Mouse (Mus musculus): Measurements from ENCODE around the gene Rbck1.

The Rbck1 gene

DNA sequence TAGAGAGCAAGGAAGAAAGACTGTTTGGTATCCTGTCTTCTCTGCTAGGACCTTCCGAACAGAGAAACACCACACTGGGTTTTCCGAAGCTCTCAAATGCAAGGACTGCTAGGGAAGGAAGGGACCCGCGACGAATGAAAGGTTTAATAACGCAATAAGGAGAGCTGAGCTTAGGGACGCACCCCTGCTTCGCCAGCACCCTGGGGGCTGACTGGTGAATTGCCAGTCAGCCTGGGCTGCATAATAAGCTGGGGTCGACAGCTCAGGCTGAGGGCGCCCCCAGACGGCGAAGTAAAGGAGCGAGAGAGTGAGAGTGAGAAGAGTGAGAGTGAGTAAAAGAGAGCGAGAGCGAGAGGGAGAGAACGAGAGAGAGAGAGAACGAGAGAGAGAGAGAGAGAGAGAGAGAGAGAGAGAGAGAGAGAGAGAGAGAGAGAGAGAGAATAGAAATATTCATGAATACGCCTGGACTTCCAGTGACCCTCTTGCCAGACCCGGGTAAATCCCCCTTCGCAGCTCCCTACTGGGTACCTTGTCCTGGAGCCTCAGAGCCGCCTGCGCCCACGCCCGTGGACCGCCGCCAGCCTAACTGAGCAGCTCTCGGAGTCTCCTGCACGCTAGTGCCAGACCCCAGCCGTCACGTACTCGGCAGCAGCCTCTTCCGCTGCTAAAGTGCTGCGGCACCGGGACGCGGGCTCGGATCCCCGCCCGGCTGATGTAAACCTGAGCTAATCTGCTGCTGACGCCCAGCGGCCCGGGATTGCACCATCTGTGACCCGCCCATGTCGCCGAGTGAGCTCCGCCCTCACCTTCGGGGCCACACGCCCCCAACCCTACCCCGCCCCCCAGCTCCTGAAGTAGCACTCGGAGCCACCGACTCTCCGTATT, 11.1 kb upstream of the Rbck1 start, which contains the start of gene Trib3:
Gene Trib3, minus strand, starts transcription at position 704 of the 885 bp plus-strand sequence.
- DNase-seq (ENCODE audit: low spot score): peak; percentile 88

DNA sequence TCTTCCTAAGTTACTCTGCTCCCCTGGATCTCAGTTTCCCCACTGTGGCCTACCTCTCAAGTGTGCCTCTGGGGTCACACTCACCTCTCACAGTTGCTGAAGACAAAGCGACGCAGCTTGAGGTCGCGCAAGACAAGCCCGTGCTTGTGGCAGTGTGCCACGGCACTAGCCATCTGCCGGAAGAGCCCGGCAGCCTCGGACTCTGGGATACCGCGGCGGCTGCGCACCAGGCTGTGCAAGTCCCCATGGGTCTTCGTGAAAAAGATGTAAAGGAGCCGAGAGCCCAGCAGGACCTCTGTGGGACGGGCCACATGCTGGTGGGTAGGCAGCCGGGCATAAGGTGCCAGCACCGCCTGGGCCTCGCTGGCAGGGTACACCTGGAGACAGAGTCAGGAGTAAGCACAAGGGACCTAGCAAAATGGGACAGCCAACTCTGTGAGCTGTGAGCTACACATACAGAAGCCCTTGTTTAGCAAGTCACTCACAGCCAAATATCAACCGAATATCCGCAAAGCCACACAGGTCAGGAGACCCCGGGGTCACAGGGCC, 7.3 kb upstream of the Rbck1 start:
- DNase-seq (ENCODE audit: low spot score): no peak

DNA sequence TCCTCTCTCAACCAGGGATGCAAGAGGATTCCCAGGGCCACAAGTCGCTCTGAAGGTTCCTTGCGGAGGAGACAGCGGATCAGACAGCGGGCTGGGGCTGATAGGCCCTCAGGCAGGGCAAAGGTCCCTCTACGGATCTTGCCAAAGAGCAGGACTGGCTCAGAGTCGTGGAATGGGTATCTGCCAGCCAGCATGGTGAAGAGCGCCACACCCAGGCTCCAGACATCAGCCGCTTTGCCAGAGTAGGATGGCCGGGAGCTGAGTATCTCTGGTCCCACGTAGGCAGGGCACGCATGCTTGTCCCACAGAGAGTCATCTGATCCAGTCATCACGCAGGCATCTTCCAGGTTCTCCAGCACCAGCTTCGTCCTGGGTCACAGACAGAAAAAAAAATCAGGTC, 5.9 kb upstream of the Rbck1 start:
- DNase-seq (ENCODE audit: low spot score): no peak

DNA sequence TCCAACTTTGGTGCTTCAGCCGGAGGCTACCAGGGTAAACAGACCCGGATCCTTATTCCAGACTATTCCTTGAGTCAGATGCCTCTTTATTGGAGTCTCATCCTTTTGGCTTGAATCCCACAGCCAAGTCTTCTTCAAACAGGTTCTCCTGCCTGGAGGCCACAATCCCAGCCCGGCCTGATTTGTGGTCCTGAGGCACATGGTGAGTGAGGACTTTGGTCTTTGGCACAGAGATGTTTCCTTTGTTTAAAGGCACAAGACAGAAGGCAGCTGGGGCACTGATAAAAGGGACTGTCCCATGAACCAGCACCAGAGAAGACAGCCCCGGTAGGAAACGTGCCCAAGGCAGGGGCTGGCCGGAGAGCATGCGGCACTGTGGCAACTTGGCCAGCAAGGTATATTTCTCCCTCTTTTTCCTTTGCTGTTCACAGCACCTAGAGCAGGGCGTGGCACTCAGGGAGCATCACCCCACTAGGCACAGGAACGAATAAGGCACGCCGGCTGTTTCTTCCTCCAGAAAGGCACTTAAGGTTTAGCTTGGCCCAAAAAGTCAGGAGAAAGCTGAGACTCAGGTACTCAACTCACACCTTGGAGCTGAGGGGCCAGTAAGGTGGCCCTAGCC, 5.2 kb upstream of the Rbck1 start:
- no peak for DNase-seq (ENCODE audit: low spot score)

DNA sequence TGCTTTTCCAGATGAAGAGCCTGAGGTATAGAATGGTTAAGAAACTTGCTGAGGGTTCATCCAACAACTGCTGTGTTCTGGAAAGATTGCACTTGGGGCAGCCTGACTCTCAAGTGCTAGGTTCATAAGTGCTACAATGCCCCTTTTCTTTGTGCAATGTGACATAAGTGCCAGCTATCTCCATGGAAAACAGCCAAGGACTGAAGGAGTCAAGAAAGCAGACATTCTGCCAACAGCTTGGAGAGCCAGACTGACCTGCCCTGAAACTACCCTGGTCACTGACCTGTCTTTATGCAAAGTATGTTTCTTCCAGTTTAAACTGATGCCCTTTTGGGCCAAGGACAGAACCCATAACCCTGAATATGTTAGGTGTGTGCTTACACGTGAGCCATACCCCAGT, 4.4 kb upstream of the Rbck1 start:
- DNase-seq (ENCODE audit: low spot score): no peak

DNA sequence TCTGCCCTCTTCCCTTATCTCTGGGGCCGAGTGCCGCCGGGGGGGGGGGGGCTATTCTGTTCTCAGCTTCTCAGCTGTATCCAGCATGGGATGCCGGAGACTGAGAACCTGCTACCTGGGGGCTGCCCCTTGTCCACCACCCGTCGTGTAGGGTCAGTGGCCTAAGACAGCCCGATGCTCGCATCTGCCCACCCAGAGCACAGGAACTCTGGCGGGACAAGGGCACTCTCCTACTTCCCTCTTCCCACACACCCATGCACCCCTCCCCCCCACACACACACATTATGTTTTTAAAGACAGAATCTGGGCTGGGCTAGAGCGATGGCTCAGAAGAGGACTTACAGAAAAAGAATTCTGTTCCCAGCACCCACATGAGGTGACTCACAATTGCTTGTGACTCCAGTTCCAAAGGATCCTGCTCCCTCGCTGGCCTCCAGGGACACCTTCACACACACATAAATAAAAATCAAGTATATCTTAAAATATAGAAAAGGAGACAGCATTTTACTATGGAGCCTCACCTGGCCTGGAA, 2.9 kb upstream of the Rbck1 start:
- DNase-seq (ENCODE audit: low spot score): no peak

DNA sequence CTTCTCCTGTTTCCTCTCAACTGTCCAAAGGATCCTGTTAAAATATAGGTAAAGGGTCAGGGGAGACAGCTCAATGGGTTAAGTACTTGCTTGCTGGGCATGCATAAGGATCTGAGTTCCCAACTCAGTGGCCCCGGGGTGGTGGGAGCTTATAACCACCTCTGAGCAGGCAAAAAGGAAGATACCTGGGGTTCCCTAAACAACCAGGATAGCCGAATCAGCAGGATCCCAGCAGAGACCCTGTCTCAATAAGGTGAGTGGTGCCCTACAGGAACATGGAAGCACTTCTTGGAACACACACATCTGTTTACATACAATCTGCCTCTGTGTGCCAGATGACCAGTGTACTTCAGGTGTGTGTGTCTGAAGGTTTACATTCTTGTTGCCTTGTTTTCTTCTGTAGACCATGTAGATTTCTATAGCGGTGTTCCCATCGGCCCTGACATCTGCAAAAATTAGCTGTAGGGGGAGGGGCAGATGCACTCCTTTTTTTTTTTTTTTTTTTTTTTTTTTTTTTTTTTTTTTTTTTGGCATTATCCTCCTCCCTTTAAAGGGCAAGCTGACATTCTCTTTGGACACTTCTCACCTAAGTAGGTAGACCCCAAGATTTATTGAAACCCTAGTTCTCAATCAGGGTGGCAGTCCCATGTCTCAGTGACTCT, 1.0 kb upstream of the Rbck1 start:
- peak; percentile 37 for DNase-seq (ENCODE audit: low spot score)

DNA sequence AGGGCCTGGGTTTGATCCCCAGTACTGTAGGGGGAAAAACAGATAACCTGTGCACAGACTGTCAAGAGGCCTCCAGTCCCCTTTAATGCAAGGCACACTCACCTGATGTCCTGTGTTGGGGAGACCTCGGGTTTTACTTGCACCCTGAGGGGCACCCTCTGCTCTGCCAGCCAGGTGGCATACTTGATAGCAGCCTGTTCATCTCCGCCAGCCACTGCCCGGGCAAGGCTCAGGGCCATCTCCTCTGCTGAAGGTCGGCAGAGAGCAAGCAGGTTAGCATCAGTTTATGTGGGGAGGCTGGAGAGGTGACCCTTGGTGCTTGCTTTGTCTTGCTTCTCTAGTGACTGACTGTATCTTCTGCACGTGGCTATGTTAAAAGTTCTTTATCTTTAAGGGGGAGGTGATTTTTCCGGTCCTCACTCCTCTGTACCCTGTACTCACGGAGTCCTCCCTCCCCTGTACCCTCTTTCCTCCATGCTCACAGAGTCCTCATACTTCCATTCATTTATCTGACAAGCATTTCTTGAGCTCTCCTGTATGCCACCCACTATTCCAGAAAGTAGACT, 1.5 kb downstream of the Rbck1 start:
- no peak for DNase-seq (ENCODE audit: low spot score)

DNA sequence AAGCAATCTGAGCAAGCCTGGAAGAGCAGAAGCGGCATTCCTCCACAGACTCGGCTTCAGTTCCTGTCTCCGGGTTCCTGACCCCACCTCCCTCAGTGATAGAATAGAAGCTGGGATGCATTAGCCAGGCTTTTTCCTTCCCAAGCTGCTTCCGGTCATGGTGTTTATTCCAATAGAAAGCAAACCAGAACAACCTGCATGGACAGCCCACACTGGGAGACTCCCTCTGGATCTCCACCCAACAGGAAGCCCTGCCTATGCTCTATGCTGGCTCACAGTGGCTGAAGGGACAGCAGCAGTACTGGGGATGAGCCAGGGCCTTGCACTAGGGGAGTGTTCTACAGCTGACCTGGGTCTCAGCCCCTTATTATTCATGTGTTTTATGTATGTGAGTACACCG, 4.5 kb downstream of the Rbck1 start:
- no peak for DNase-seq (ENCODE audit: low spot score)

DNA sequence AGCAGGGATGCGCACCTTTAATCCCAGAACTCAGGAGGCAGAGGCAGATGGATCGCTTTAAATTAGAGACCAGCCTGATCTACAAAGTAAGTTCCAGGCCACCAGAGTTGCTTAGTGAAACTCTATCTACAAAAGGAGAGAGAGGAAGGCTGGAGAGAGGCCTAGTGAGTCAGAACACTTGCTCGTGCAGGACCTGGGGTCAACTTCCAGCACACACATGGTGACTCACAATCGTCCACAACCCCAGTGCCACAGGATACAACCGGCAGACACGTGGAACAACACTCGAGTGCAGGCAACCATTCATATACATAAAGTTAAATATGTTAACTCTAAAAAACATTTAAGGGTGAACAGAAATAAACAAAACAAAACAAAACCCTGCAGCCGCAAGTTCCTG, 5.8 kb downstream of the Rbck1 start:
- DNase-seq (ENCODE audit: low spot score): no peak

DNA sequence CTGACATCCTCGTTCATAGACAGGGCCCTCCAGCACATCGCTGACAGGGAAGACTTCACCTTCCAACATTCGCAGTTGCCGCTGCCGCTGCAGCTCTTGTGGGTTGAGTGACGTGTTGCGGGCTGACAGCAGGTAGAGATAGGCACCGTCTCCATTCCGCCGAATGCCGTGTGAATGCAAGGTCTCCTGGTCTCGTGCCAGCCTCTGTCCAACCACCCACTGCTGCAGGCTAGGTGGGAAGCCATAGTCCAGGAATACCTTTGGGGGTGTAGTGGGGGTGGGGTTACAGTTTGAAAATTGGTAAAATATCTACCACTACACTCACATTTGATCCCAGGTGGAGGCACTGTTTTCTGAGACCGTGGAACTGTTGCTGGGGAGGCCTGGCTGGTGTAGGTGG, 6.3 kb downstream of the Rbck1 start:
- no peak for DNase-seq (ENCODE audit: low spot score)

DNA sequence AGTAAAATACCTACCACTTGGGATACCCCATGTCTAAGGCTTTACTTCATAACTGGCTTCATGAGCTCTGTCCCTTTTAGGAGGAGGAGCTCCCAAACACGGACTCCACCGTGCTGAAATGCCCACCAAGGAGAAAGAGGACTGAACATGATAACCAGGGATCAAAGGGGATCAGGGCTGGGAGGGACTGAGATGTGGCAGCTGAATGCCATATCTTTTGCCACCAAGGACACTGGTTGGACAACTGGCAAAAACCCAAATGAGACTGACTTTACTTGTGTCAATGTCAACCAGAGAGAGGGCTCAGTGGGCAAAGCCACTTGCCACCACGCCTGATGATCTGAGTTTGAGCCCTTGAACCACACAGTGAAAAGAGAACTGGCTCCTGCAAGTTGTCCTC, 7.6 kb downstream of the Rbck1 start:
- no peak for DNase-seq (ENCODE audit: low spot score)

DNA sequence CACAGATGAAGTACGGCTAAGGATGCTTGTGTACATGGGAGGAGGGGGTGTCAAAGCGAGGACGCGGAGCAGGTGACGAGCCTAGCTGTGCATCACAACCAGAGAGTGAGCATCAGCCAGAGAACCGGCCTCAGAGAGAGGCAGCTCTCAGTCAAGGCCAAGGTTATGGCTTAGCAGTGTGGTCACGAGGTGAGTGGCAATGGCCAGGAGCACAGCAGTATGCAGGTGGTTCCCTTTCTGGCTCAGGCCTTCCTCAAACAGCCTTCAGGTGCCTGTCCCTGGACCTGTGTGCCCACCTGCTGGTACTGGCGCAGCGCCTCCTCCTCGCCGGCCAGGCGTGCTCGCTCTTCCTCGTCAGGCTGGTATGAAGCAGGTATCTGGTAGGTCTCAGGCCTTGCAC, 8.5 kb downstream of the Rbck1 start:
- DNase-seq (ENCODE audit: low spot score): no peak

DNA sequence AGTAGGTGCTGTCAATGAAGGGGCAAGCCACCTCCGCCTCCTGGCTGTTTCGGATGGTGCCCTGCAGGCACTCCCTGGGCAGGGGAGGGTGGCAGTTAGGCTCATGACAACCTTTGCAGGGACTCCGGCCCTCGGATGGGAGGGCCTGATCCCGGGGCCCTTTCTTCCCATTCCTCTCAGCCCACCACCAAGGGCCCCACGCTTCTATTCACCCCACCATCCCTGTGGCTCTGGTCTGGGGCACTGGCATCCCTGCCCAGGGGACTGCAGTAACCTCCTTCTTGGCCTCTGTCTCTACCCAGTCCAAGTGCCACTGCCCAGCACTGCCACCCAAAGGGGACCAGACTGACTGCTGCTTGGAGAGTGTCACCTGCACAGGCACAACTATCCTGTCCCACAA, 10.3 kb downstream of the Rbck1 start:
- no peak for DNase-seq (ENCODE audit: low spot score)

DNA sequence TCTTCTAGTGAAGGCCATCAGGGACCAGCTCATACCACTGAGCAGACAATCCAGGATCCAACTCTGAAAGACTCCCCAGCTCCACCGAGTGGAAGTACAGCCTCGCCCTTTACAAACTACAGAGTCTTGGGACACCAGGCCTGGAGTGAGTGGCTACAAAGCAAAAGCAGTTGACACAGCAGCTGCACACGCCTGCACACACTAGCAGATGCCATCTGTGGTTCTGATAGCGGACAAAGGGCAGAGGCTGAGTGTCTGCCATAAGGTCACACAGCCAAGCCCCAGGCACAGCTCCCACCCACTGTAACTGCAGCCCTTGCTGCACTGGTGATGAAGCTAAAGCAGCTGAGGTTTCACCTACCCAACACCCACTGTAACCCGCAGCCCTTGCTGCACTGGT, 10.9 kb downstream of the Rbck1 start:
- no peak for DNase-seq (ENCODE audit: low spot score)

DNA sequence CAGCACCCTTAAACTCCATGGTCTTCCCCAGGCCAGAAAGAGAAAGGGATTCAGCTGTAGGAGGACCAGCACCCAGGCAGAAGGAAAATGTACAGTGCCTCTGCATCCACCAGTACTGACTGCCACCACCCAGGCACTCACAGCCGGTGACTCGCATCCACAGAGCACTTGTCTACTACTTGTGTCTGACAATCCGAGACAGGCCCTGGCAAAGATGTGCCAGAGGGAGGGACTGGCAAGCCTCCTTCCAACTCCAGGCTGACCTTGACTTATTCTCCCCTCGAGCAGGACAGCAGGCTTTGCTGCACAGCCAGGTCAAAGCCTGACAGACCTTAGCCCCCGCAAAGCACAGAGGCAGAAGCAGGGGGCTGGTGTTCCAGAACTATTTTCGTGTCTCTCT, 15.4 kb downstream of the Rbck1 start:
- no peak for DNase-seq (ENCODE audit: low spot score)

DNA sequence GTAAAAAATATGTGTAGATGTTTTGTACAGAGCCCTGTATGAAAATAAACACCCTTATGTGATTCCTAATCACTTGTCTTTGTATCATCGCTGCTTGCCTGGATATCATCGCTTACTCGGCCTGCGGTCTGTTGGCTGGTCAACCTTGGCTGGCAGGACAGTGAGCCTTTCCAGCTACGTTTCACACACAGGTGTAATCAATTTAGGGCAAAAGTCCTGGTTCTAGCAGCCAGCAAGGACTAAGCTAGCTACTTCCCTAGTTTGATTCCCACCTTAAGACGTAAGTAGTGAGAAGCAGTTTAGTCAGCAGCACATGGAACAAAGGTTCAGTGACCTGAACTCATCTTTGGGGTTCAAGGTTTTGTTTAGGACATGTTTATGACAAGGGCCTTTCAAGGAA, 18.5 kb downstream of the Rbck1 start:
- no peak for DNase-seq (ENCODE audit: low spot score)

DNA sequence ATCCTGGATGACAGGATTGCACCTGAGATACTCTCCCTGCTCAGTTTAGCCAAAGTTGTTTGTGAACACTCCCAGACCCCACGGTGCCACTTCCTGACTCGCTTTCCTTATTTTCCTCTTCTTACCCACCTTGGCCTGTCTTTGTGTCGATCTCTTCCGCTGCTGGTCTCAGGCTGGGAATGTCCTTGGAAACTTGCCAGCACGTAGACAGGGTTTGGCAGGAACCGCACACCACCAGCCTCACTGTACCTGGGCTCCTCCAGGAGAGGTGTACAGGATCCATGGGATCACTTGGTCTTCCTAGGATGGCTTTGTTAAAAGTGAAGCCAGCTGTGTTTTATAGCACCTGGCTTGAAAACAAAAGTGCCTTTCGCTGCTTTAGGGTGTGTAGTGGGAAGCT, 19.5 kb downstream of the Rbck1 start:
- DNase-seq (ENCODE audit: low spot score): no peak

DNA sequence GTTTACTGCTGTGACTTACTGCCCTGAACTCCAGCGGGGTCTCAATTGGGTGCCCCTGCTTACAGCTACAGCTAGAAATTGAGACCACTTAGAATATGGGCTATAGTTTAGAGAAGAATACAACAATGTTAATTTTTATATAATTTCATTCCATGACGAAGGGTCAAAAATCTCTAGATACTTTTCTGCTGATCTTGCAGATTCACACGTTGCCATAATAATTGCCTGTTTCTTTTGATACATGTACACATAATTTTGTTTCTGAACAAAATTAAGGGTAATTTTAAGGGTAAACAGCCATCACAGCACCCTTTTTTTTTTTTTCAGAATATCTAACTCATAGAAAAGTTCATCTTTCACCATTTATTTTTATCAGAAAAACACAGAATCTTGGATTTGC, 25.3 kb downstream of the Rbck1 start:
- DNase-seq (ENCODE audit: low spot score): no peak

DNA sequence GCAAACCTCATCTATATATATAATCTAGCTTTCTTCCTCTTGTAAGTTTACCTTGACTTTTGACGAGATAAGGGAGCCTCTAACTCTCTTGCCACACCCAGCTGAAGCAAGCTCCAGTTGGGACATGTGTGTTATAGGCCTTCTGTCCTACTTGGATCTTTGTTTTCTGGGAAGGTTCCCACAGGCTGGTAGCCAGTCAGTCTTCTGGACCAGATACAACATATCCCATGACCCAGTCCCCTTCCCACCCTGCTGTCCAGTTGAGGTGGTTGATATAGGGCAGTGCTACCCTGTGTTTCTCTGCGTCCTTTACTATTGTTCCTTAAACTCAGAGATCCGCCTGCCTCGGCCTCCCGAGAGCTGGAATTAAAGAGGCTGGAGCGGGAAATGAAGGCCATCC, 27.0 kb downstream of the Rbck1 start:
- DNase-seq (ENCODE audit: low spot score): no peak

DNA sequence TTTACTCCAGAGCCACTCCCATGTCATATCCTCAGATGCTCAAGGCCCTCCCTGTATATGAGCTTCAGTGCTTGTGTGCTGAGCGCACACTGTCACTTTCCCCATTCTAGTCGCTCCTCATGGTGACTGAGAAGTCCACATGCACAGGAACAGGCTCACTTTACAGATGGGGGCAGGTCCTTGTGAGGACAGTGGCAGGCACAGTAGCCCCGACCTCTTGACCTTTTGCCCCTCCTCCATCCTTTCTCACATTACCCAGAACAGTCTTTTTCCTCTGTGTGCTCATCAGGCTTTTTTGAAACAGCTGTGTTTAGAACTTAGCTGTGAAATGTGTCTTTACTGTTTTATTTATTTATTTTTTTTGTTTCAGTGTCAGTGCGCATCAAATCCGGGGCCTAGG, 28.7 kb downstream of the Rbck1 start:
- no peak for DNase-seq (ENCODE audit: low spot score)

DNA sequence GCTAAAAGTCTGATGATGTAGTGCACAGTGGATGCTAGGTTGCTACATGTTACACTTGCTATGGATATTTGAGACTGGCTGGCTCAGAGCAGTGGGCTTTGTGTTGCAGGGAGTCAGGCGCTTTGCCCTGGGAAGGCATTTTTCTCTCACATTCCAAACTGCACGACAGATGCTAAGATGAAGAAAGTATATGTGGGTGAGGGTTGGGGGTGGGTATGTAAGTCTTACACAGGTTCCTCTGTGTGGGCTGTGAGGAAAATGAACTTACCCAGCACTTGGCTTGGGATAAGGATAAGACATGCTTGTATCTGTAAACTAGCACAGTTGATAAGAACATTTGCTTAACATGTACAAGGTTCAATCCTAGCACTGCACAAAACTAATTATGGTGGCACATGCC, 29.6 kb downstream of the Rbck1 start:
- no peak for DNase-seq (ENCODE audit: low spot score)

Measured in testis, postnatal 10 days (tissue).